Mouse (Mus musculus) ES-CJ7 (cell line): Measurements from ENCODE around the gene Nfic.

Experiments
- DNase-seq: peaks from one replicate; pipeline ENCODE4 v3.0.0; 2011; ENCODE audit warnings: low read depth, low spot score

Gene Nfic

DNA sequence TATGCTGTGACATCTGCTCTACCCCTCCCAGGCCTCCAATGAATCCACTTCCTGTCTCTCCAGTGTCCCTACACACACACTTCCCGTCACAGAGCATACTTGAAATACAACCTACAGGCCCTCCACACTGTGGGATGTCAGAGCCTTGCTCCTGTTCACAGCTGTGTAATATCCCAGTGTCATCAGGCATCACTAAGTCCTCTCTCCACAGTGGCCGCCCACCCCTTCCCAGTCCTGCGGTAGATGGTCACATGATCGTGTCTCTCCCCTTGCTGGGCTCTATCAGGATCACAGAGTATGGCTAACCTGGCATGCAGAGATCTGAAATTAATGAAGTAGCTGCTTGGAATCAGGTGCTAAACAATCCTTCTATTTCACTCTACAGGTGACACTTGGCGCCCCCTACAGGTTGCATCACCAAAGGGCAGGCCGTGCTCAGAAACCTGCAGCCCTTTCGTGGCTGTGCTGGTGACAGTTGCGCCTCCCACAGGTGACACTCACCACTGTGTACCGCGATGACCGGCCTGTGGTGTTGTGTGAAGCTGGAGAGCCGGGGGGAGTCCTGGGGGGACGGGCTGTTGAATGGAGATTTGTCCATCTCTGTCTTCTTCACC, 49.7 kb downstream of the Nfic start:
- peak; percentile 75 for DNase-seq

DNA sequence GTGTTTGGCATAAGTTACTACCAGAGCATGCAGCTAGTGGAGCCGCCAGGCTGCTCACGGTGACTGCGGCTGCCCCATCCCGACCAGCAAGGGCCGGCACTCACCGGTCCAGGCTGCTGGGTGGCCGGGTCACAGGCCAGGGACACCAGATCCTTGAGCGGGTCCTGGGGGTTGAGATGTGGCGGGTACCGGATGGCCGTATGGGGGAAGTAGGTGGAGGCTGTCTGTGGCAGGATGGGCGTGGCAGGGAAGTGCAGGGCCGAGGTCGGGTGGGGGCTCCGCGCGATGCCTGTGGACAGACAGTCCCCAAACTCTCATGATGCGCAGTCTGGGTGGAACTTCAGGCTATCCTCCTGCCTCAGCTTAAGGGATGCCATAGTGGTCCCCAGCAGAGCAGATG, 50.7 kb downstream of the Nfic start:
- no peak for DNase-seq

DNA sequence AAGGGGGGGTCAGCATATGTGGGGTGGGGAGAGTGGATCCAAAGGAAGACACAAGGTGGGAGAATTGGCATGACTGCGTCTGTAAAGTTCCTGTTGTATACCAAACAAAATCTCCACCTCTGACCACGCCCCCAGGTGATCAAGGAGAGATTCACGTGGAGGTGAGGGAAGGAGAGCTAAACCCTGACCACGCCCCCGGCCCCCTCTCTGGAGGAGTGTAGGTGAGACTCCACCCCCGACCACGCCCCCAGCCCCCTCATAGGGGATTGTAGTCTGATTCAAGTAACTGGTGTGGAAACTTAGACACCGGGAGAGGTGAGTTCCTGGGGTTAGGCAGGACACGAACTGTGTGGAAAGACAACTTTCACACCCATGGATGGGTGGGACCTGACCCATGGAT, 51.4 kb downstream of the Nfic start:
- DNase-seq, result peak; percentile 96

DNA sequence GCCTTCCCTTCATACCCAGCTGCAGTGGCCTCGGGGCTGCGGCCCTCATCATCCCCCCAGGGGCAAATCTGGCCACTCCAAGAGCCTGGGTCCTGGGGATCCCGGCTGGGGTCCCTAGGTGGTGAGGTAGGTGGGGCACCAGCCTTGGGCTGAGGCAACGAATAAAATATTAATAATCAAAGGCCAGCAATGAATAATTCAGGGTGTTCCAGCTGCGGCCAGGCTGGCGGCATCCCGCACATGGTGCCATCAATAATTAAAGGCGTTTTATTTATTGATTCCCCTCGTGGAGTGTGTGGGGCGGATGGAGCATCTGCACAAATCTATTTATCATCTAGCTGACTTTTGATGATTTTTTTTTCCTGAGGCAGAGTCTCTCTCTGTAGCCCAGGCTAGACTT, 51.9 kb downstream of the Nfic start:
- no peak for DNase-seq

DNA sequence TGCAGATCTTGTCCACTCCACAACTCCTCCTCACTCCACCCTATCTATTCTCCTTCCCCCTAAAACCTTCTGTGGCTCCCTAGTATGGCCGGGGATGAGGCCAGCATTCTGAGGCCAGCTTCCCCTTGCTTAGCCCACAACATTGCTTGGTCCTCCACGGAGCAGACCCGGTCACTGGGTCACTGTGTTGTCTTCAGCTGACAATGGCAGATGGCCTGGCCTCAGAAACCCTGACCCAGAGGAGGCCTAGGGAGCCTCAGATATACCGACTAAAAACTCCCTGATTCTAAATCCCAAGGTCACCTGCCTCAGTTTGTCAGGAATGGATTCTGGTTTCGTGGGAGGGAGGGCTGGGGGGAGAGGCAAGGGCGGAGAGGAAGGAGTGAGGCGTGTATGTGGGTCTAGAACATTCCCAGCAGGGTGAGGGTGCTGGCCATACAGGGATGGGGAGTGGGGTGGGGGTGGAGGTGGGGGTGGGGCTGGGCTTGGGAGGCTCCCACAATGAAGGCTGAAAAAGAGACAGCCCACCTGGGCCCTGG, 53.1 kb downstream of the Nfic start:
- DNase-seq, result peak; percentile 59

DNA sequence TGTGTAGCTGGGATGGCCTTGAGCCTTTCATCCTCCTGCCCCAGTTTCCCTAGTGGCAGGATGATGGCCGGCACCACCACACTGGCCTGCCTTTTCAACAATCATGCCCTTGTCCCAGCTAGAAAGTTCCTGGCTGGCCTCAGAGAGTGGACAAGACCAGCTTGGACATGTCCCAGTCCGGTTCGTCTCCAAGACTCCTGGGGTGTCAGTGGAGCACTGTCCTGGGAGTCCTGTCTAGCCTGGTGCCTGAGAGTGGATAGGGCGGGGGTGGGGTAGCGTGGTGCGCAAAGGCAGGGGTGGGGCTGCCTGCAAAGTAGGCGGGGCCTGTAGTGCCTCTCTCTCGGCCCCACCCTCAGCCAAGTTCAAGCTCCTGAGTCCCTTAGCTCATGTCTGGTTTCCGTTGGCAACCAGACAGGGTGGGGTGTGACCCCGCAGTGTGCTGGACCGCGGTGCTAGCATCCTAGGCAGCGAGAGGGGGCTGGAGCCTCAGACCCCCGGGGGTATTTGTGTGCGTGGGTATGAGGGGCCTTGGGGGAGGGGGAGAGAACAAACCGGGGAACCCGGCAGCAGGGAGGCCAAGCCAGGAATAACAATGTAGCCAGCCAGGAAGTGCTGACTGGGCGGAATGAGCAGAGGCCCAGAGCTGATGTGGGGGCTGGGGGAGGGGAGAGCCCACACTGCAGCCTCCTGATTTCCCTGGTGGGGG, 53.8 kb downstream of the Nfic start:
- peak; percentile 98 for DNase-seq

DNA sequence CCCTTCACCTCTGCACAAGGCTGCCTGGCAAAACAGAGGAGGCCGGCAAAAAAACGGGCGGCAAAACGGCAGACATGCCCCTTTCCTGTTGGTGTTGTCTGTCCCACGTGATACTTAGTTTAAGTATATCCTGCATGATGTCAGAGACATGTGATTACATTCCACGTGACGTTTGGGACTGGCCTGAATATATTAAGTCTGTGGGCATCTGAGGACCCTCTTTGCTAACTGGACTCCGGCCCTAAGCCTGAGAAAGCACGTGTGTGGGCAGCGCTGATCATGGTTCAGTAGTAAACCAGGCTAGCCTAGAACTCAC, 54.3 kb downstream of the Nfic start:
- DNase-seq, result peak; percentile 86

DNA sequence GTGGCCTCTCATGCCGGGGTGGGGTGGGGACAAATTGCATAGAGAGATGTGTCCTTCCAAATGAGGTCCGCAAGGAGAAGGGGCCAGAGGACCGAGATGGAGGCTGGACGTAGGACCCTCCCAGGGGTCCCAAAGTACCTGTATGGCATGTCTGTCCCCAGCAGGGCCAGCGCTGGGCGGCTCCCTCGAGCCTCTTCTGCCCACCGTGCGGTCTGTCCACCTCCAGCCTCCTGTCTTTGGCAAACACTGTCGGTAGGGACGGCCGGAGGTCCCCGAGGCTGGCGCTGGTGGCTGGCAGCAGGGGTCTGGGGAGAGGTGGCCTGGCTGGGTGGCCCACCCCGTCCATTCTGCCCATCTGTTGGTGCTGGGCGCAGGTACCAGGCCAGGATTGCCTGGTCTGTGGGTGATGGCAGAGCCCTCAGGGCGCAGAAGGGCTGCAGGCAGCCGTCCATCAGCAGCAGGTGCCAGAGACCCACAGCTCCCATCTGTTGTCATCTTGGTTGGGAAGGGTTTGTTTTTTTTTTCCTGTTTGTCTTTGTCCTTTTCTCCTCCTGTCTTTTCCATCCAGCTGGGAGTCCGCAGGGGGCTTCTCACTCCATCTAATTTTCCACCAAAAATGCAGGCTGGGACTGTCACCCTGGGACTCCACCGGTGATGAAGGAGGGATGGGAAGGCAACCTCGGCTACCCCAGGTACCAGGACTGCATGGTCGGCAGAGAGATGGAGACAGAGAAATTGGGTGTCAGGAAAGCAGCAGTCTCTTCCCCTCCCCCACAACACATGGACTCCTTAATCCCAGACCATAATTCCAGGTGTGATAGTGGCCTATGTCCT, 54.8 kb downstream of the Nfic start:
- no peak for DNase-seq

DNA sequence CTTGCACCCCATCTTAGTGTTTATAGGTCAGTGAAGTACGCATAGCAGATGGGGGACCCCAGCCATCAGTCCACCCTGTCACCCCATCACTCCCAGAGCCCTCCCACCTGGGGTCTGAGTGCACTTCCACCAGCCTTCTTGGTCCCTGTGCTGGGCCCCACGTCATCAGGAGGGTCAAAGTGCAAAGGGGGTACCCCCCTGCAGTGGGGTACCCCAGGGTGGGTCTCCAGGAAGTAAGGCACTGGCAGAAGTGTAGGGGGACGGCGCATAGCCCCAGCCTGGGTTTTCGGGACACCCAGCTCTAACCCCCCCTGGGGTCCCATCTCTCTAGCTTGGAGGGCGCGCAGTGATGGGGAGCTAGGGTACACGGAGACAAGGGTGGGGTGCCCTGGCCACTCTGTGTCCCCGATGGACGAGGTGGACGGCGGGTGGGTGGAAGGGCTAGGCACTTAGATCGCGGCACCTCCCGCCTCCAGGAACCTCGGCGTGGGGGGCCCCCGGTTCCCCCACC, 55.6 kb downstream of the Nfic start:
- no peak for DNase-seq

DNA sequence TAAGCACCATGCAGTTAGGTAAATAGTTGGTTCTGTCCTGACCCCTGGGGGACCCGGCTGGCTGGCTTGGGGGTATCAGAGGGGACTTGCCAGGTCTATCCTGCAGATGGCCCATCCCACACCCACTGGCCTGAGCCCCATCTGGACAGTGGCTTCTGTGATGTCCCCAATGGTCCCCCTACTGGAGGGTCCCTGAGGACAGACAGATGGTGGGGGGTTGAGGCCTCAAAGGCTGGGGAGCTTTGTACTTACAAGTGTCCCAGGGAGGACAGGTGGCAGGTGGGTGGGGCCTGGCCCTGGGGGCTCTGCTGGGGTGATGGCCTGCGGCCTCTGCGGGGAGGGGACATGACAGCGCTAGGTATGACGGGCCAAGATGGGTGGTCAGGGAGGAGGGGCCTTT, 56.1 kb downstream of the Nfic start:
- no peak for DNase-seq

DNA sequence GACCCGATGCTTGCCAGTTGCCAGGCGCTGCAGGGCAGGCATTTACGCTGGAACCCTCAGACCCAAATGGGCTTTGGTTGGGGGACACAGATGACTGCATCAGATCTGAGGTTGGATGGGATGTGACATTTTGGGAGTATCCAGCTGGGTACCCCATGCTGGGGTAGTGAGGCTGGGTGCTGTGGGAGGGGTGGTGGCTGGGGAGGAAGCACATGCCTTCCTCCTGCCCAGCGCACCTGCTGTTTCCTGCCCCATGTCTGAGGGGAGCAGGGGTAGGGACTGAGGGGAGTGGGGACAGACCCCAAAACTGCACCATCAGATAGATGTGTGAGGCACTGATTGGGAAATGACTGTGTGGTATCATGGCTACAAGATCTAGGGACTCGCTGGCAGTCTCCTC, 58.7 kb downstream of the Nfic start:
- DNase-seq, result no peak

DNA sequence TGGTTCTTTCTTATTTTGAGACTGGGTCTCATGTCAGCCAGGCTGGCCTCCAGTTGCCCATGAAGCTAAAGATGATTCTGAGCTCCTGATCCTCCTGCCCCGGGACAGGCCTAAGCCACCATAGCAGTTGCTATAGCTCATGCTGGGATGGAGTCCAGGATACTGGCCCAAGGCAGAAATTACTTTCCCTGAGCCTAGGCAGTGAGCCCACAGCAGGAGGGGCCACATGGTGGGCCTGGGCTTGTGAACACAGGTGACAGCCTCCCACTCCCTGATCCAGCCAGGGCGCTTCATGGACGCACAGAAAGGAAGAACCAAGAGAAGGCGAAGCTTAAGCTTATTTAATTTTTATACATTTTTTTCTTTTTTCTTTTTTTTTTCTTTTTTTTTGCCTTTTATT, 59.6 kb downstream of the Nfic start:
- DNase-seq, result no peak

DNA sequence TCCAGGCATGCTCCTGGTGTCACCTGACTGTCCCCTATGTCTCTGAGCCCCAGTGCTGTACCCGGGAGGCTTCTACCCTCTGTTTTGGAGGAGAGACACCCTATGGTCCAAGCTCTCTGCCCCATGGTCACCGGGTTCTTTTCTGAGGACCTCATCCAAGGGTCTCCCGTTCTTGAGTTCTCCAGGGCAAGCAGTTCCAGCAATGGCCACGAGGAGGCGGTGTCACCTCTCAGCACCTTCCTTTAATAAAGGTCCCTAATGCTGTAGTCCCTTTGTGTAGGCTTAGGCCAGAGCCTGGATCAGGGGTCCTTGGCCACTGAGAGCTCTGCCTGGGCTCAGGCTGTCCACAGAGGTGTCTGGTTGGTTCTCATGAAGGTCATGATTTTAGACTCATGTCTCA, 60.3 kb downstream of the Nfic start:
- DNase-seq, result peak; percentile 80

DNA sequence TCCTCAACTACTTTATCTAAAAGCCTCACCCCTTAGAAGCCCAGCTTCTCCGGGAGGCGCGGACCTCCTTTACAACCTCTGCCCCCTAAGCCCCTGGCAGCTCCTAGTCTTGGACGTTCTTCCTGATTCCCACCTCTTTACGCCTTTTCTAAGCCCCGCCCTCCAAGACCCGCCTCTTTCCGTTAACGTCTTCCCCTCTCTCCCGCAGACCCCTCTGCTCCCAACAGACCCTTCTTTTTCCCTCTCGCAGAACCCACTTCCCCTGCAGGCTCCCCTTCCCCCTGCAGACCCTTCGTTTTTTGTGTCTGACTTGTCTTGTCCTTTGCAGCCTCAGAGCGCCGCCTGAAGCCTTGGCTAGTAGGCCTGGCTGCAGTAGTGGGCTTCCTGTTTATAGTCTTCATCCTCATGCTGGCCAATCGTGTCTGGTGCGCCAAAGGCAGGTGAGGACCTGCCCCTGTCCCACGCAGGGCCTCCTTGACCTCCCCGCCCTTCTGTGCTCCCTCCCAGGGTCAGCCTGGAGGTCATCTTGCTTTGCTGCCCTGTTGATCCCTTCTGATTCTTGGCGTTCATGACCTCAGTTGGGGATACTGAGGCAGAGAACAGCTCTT, 61.9 kb downstream of the Nfic start:
- no peak for DNase-seq

DNA sequence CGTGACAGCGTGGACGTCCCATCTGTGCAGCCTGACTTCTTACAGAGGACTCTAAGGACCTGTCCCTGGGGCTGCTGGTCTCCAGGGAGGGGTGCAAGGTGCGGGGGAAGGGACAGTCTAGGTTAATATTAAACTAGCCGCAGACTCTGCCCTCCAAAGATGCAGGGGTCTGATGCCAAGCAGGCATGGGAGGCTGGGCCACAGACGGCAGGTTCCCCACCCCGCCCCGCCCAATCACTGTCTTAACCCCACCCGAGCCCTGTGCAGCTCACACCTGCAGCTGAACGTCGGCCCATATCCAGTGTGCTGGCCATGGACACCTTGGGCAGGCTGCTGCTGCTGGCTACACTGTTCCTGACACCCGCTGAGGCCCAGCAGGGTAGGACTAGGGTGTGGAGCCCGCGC, 62.7 kb downstream of the Nfic start, which contains the start of gene Smim24:
Smim24 (plus strand) TSS at position 271 of the 405 bp plus-strand sequence.
- no peak for DNase-seq

DNA sequence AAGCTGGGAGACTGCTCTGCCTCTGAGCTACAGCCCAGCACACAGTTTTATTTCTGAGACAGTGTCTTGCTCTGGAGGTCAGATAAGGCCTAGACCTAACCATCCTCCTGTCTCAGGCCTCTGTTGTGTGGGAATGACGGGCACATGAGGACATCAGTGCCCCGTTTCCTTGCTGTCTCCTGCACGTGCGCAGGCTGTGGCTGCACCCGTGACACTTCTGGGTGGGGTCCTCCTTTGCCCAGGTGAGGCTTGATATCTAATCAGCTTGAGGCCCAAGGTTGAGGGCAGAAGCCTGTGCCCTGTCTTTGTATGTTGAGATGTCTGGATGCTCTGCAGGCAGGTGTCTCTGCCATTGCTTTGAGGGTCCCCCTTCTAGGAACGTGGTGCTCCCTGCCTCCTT, 63.2 kb downstream of the Nfic start:
- no peak for DNase-seq

DNA sequence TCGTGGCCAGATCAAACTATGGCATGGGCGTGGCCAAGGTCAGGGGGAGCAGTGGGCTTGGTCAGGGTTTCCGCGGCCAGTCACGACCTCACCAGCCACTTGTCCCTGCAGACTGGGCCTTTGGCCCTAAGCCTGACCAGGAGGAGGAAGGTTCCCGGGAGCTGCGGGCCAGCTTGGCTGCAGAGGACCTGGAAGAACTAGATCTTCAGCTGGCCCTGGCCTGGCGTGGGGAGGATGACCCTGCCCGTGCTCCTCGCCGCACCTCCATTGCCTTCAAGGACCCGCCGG, 64.8 kb downstream of the Nfic start:
- DNase-seq, result no peak

DNA sequence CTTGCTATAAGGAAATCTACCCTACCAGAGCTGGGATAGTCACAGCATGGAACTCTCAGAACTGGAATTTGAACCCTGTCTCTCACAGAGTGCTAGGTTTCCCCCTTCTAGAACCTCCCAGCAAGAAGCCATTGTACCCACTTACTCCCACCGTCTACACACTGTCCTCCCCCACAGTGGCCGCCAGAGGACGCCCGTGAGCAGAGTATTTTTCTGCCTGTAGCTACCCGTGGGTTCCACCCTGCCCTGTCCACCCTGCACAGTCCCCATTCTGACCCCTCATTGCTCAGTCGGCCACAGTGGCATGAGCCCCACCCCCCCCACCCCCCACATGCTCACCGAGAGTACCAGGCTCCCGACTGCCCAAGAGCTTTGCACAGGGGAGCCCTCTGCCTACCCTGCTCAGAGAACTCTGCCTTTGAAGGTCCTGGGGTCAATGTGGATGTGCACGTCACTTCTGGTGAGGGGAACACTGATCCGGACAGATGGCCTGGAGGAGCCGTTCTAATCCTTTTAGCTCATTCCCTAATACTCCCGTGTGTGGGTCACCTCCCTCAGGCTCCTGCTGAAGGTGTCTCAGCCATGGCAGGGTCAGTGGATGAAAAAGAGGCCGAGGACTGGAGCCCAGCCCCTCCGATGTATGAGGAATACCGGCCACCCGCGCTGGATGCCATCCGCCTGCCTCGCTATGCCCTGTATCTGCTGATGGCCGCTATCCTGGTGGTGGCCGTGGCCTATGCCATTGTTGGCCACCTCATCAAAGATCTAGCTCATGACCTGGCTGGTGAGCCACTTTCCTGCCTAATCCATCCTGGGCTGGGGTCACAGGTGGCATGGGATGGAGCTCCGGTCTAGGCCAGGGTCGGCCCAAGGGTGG, 65.4 kb downstream of the Nfic start:
- peak; percentile 57 for DNase-seq

DNA sequence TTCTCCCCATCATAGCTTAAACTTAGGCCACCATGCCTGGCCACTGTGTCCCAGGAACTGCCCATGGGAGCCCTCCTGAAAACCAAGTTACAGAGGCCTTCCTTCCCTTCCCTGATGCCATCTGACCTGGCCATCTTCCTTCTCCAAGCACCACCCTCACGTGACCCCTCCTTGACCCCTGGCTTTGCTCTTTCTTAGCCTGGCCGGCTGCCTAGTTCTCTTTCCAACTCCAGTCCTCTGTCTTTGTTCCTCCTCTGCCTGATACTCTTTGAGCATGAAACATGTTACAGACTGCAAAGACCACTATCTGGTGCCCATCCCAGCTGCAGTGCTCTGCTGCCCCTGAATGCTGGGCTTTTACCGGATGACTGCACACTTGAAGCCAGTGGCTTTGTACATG, 66.1 kb downstream of the Nfic start:
- no peak for DNase-seq

DNA sequence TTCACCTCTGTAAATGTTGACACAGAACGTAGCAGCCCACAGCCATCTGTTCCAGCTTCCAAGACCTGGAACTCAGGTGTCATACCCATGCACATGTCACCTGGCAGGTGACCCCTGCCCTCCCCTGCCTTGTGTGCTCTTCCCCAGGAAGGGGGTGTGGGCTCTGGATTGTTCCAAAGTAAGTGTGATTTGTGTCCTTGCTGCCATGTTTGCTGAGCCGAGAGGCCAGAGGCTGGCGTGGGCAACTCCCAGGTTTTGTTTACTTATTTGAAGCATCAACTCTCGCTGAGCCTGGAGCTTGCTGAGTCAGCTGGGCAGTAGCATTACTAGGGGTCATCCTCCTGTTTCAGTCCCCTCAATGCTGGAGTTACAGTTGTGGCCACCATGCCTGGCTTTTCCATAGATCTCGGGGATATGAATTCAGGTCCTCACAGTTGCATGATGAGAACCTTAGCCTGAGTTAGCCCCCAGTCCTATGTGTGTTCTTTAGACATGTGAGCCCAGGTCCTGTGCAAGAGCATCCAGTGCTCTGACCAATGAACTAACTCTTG, 66.9 kb downstream of the Nfic start, which contains the start of gene Gm48552:
Gm48552 (plus strand) TSS at position 501 of the 551 bp plus-strand sequence.
- DNase-seq, result no peak

DNA sequence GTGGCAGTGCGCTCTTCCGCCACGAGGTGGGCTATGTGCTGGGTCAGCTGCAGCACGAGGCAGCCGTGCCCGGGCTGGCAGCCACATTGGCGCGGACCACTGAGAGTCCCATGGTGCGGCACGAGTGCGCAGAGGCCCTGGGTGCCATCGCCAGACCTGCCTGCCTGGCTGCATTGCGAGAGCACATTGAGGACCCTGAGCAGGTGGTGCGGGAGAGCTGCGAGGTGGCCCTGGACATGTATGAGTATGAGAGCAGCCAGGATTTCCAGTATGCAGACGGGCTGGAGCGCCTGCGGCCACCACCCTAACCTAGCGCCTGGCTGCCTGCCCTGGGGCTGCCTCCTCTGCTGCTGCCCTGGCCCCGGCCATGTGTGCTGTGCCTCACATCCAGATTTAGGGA, 67.7 kb downstream of the Nfic start:
- no peak for DNase-seq
